Mouse (Mus musculus): ENCODE measurements at regions not wholly inside any gene's neighbourhood (a gene's known extent, or its start where the extent isn't known, plus 50 kb on each side); places are given as distances from the start of the nearest gene placed in this dataset.

DNA sequence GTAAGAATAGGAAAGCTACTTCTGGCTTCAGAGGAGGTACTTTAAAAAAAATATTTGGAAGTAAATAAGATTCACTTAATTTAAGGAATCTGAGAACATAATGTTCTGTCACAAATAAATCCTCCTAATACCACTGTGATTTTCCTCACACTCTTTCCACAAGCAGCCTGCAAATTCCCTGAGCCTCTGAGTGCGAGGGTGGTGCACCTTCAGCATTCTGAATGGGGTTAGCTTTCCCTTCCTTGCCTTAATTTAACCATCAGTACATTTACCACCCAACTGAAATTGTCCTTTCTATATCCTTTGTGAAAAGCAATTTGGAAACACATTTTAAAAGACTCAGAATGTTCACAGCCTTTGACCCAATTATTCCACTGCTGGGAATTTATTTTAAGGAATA lies 691.7 kb downstream of the Utrn start:
- TF ChIP-seq CTCF (IDR thresholded peaks at IDR 0.05; ENCODE audit: low read depth): no peak
- no peak for TF ChIP-seq EP300 (IDR thresholded peaks at IDR 0.05; ENCODE audit: low read depth)

All from heart, postnatal 0 days (tissue).